Mouse (Mus musculus) common myeloid progenitor, adult 5-6 weeks (primary cell): ENCODE results near the gene Ndel1. TPM values are rescaled to one million over a fixed set of nuclear protein-coding genes. Genes with fewer than 3 reads are reported as not detected.

Experiments used
- ATAC-seq: replicated peaks from 2 replicates; pipeline ENCODE4 v1.8.0; 2016; ENCODE audit warnings: low read depth, mild to moderate bottlenecking, moderate TSS enrichment, inconsistent platforms; ENCODE audit not compliant: poor library complexity, severe bottlenecking
- total RNA-seq: library from RNA; stranded (forward); fragments of 200-1000, 187-1606 nt; gene quantifications from 2 replicates; pipeline ENCODE4 v1.2.3, GENCODE M21; 2017

Ndel1 gene
- total RNA-seq, 1 experiment from 2014 or later = 36.8 TPM

- no peak for ATAC-seq
These were observed 84.4 kb downstream of the Ndel1 start for GRCm38 (mm10) chr11:68787222-68787621.

- no peak for ATAC-seq
These were observed 85.8 kb downstream of the Ndel1 start for GRCm38 (mm10) chr11:68785813-68786212.

GRCm38 (mm10) chr11:68782336-68782735 is 89.3 kb downstream of the Ndel1 start:
- peak; percentile 60; the same call in 1 of the 2 replicates for ATAC-seq

DNA sequence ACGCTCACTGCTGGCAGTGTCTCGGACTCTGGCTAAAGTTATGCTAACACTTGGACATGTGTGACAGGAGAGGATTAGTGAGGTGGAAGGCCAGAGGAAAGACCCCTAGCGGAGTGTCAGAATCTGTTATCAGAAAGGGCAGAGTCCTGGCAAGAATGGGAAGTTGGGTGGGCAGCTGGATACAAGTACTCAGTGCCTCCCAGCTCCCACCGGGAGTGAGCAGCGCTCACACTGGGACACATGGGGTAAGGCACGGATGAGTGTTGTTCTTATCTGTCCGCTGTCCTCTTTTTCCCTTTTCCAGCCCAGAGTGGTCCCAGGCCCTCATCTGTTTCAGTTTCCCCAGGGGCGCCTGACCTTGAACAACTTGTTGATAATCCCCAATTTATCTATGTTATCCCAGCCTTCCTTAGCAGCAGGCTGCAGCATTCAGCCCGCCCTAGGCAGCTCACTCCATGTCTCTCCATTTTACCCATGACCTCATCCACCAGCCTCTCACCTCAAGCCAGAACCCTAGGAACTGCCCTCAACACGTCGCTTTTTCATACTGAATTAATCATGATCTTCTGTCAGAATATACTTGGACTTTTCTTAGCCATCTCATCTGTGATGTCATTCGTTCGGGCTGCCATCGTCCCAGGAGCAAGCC is 91.1 kb downstream of the Ndel1 start:
- no peak for ATAC-seq

DNA sequence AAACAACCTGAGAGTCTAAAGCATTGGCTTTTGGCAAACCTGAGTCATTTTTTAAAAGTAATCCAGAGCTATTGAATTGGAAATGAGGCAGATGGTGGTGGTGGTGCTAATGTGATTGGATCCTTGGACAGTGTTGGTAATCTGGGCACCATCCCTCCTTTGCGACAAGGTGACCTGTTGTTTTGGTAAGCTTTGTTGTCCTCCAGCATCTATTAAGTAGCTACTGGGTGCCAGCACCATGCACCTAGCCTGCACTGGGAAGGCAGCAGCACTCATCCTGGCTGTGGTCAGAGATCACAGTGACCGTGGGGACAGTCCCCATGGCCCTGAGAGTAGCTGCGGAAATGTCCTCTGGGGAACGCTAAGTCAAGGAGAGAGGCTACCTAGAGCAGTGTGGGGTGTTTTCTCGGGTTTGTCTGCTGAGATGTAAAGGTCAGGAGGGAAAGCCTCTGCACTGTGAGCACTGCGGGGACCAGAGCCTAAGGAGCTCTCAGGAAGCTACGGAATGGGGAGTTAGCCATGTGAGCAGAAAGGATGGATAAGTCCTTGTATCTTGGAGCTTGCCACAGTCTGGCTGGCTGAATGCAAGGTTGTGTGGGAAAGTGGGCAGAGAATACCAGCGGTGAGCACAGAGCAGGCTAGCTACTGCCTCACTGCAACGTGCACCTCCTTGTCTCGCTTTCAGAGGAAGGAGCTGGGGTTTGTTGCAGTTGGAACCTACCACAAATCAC is 91.8 kb downstream of the Ndel1 start:
- no peak for ATAC-seq

DNA sequence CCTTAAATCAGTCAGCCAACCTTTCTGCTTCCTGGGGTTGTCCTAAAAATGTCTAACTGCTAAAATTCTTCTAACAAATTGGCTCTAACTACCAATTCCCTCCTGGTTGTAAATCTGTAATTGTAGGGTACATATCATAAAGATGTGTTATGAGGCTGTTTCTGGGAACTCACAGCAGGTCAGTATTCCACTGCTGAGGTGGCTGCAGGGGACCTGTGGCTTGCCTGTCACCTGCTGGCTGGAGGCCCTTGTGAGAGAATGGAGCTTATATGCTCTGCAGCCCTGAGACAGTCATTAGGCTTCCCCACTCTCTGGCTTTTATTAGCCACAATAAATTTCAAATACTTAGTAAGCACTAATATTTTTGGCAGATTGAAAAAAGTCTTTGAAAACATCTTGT is 92.8 kb downstream of the Ndel1 start:
- no peak for ATAC-seq

- ATAC-seq = no peak
These were observed 93.7 kb downstream of the Ndel1 start for GRCm38 (mm10) chr11:68777933-68778332.

- ATAC-seq = no peak
These were observed 95.5 kb downstream of the Ndel1 start for GRCm38 (mm10) chr11:68776147-68776655.

Other genes with a start within 250 kb of the Ndel1 start
- gene Myh10, start 180.3 kb downstream of the Ndel1 start, total RNA-seq = 20.8 and 22.3 TPM in 2 replicates
- 0.23 TPM in 1 of 2 replicates, not detected in the other for gene Rnf222, start 16.7 kb upstream of the Ndel1 start, total RNA-seq
- 5,501 and 6,055 TPM in 2 replicates for gene Rpl26, start 29.7 kb upstream of the Ndel1 start, total RNA-seq
- gene Odf4, start 55.2 kb upstream of the Ndel1 start, total RNA-seq = not detected in 2 replicates
- 0.14 and 1.1 TPM in 2 replicates for gene Arhgef15, start 85.6 kb upstream of the Ndel1 start, total RNA-seq
- gene Slc25a35, start 96.3 kb upstream of the Ndel1 start, total RNA-seq = 1.4 and 2.1 TPM in 2 replicates
- 36.7 and 39.4 TPM in 2 replicates for gene Rangrf, start 103.3 kb upstream of the Ndel1 start, total RNA-seq
- gene Pfas, start 136.6 kb upstream of the Ndel1 start, total RNA-seq = 50.5 and 57.2 TPM in 2 replicates
- 18.0 and 30.8 TPM in 2 replicates for gene Ctc1, start 144.1 kb upstream of the Ndel1 start, total RNA-seq
- 89.5 and 121 TPM in 2 replicates for gene Aurkb, start 173.8 kb upstream of the Ndel1 start, total RNA-seq
- 4.5 and 5.4 TPM in 2 replicates for gene Borcs6, start 187.9 kb upstream of the Ndel1 start, total RNA-seq
- gene Tmem107, start 198.9 kb upstream of the Ndel1 start, total RNA-seq = 23.2 and 26.3 TPM in 2 replicates
- gene Vamp2, start 216.6 kb upstream of the Ndel1 start, total RNA-seq = 7.1 and 10.0 TPM in 2 replicates
- gene Per1, start 223.4 kb upstream of the Ndel1 start, total RNA-seq = 9.3 and 16.9 TPM in 2 replicates
- not detected in 2 replicates for gene Hes7, start 248.5 kb upstream of the Ndel1 start, total RNA-seq